Mouse (Mus musculus): ENCODE data around the gene Gm28710. TPM values are rescaled to one million over a fixed set of nuclear protein-coding genes. Genes with fewer than 3 reads are reported as not detected.

Gm28710 gene
- total RNA-seq (2014; rRNA removed; ENCODE audit: low replicate concordance) (not detected in 2 replicates), polyA plus RNA-seq (2015; fragmentation: Nextera tagmentation; extraction: Ambion mirVana) (not detected in 2 replicates)

DNA sequence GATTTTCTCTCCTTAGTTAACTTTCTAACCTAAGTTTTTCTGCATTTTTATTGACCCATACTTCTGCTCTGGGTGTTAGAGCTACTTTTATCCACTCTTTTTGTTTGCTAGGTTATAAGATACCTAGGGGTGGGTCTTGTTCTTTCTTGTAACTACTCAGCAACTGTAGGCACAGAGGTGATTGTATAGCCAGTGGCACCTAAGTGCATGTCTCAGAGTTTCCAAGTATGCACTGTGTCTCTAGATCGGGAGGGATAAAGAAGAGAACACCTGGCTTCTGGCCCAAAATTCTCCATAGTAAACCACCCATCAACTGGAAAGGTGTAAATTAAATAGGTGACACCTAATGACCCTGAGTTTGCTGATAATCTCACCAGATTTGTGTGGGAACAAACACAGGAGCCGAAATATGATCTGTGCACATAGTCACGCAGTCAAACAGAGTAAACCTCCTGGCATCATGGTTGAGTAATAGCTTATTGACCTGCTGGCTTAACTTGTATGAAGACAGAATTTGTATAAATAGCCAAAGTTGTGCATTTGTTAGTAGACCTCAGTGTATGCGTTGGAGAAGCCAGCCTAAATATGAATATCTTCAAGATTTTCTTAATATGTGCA, at the start of gene Gm28710:
Gene Gm28710, plus strand, starts transcription at position 568 of the 618 bp plus-strand sequence.
- no peak for TF ChIP-seq EP300 (IDR thresholded peaks at IDR 0.05; ENCODE audit: low read depth)
- TF ChIP-seq CTCF (IDR thresholded peaks at IDR 0.05; ENCODE audit: low read depth), result no peak
- no peaks in the 10 kb centered on the region for H3K9me3 ChIP-seq (replicated peaks; ENCODE audit: control insufficient read depth, low read length)
- no peak within 1 kb of the TSS for H3K4me3 ChIP-seq (ENCODE audit: low read depth, low read length)
- WGBS, result 85% methylated on average over 4 of the region's 4 CpGs
- H3K9ac ChIP-seq (replicated peaks; ENCODE audit: low read depth, low read length), result no peak within 1 kb of the TSS
- H3K36me3 ChIP-seq (replicated peaks; ENCODE audit: control insufficient read depth, insufficient read depth, low read length), result no peaks in the 10 kb centered on the region
- no peaks in the 10 kb centered on the region for H3K4me1 ChIP-seq (ENCODE audit: control insufficient read depth, insufficient read depth)
- ATAC-seq (ENCODE audit: insufficient read depth, low read depth), result no peak
- no peak within 1 kb of the TSS for H3K4me2 ChIP-seq (ENCODE audit: low read depth, low read length)
- no peak within 1 kb of the TSS for H3K27ac ChIP-seq (ENCODE audit: low read depth)
- no peak for DNase-seq (ENCODE audit: low spot score)
- H3K27me3 ChIP-seq (ENCODE audit: control insufficient read depth, insufficient read depth, low read length), result no peaks in the 10 kb centered on the region

DNA sequence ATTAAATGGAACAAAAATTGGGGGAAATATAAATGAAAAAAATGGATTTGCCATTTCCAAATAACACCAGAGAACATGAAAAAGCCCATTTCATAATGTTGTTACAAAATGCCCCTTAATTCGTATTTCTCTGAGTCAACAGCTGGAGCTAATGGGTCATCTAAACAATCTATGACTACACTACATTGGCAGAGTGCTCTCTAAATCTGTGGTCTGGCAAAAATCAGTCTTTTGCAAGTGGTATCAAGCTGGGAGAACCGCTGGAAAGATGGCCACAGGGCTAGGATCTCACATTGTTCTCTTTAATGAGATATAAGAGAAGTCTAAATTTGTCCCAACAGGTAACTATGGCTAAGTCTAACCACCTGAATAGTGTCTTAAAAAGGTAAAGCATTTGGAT, 14.4 kb upstream of the Gm28710 start:
- H3K4me2 ChIP-seq (ENCODE audit: low read depth, low read length), result no peak overlapping the region
- H3K27me3 ChIP-seq (ENCODE audit: control insufficient read depth, insufficient read depth, low read length), result no peaks in the 10 kb centered on the region
- ATAC-seq (ENCODE audit: insufficient read depth, low read depth) (no peak), DNase-seq (ENCODE audit: low spot score) (no peak)
- no peaks in the 10 kb centered on the region for H3K9me3 ChIP-seq (replicated peaks; ENCODE audit: control insufficient read depth, low read length)
- no peaks in the 10 kb centered on the region for H3K36me3 ChIP-seq (replicated peaks; ENCODE audit: control insufficient read depth, insufficient read depth, low read length)
- no peaks in the 10 kb centered on the region for H3K4me1 ChIP-seq (ENCODE audit: control insufficient read depth, insufficient read depth)
- no peak overlapping the region for H3K27ac ChIP-seq (ENCODE audit: low read depth)
- 68% methylated on average over 2 of the region's 2 CpGs for WGBS
- TF ChIP-seq EP300 (IDR thresholded peaks at IDR 0.05; ENCODE audit: low read depth) (no peak), CTCF (IDR thresholded peaks at IDR 0.05; ENCODE audit: low read depth) (no peak)
- no peak overlapping the region for H3K4me3 ChIP-seq (ENCODE audit: low read depth, low read length)
- H3K9ac ChIP-seq (replicated peaks; ENCODE audit: low read depth, low read length), result no peak overlapping the region

DNA sequence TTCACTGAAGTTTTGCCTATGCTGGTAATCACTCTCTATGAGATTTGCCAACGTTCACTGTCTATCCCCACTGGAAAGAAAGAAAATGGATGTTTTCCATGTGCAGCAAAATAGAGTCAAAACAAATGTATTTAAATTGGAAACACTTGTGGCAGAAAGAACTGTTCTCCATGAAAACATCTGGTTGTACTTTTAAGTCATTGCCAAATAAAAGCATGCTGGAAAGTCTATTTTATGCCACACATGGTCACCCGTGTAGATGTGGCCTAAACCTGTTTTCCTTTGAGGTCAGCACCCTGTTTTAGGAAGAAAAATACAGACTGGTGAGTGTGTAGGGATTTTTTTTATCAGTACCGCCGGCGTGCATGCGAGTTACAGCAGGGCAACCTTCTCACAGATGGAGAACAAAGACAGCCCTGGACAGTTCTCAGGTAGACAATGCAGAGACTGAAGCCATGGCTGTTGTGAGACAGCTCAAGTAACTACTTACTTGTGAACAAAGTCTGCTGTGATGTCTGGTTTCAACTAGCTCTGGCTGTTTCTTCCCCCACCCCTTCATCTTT, 12.9 kb upstream of the Gm28710 start:
- H3K27ac ChIP-seq (ENCODE audit: low read depth), result no peak overlapping the region
- DNase-seq (ENCODE audit: low spot score) (no peak), ATAC-seq (ENCODE audit: insufficient read depth, low read depth) (no peak)
- WGBS, result 76% methylated on average over 6 of the region's 6 CpGs
- H3K36me3 ChIP-seq (replicated peaks; ENCODE audit: control insufficient read depth, insufficient read depth, low read length), result no peaks in the 10 kb centered on the region
- H3K9ac ChIP-seq (replicated peaks; ENCODE audit: low read depth, low read length), result no peak overlapping the region
- H3K4me1 ChIP-seq (ENCODE audit: control insufficient read depth, insufficient read depth), result no peaks in the 10 kb centered on the region
- no peaks in the 10 kb centered on the region for H3K27me3 ChIP-seq (ENCODE audit: control insufficient read depth, insufficient read depth, low read length)
- H3K9me3 ChIP-seq (replicated peaks; ENCODE audit: control insufficient read depth, low read length), result no peaks in the 10 kb centered on the region
- H3K4me2 ChIP-seq (ENCODE audit: low read depth, low read length), result no peak overlapping the region
- no peak for TF ChIP-seq EP300 (IDR thresholded peaks at IDR 0.05; ENCODE audit: low read depth)
- no peak for TF ChIP-seq CTCF (IDR thresholded peaks at IDR 0.05; ENCODE audit: low read depth)
- no peak overlapping the region for H3K4me3 ChIP-seq (ENCODE audit: low read depth, low read length)

DNA sequence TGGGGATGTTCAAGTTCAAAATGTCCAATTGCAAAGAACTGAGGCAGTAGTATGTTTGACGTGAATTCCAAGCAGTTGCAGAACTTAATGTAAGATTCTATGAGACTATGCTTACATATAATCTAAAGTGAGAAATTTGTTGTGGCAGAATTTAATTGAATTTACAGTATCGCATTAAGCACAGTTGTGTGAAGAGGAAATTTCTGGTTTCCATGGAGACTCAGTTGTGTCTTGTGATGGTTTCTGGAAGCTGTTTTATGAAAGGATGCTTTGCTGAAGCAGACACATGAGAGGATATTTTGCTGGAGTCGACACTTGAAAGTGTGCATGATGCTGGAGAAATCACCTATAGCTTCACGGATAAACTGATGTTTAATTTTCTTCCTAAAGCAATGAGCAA, 6.0 kb upstream of the Gm28710 start:
- ATAC-seq (ENCODE audit: insufficient read depth, low read depth) (no peak), DNase-seq (ENCODE audit: low spot score) (no peak)
- WGBS, result 83% methylated on average over 4 of the region's 4 CpGs
- H3K36me3 ChIP-seq (replicated peaks; ENCODE audit: control insufficient read depth, insufficient read depth, low read length), result no peaks in the 10 kb centered on the region
- H3K27me3 ChIP-seq (ENCODE audit: control insufficient read depth, insufficient read depth, low read length), result no peaks in the 10 kb centered on the region
- no peak overlapping the region for H3K4me2 ChIP-seq (ENCODE audit: low read depth, low read length)
- TF ChIP-seq CTCF (IDR thresholded peaks at IDR 0.05; ENCODE audit: low read depth), result no peak
- TF ChIP-seq EP300 (IDR thresholded peaks at IDR 0.05; ENCODE audit: low read depth), result no peak
- no peak overlapping the region for H3K4me3 ChIP-seq (ENCODE audit: low read depth, low read length)
- H3K9me3 ChIP-seq (replicated peaks; ENCODE audit: control insufficient read depth, low read length), result no peaks in the 10 kb centered on the region
- no peak overlapping the region for H3K27ac ChIP-seq (ENCODE audit: low read depth)
- no peaks in the 10 kb centered on the region for H3K4me1 ChIP-seq (ENCODE audit: control insufficient read depth, insufficient read depth)
- no peak overlapping the region for H3K9ac ChIP-seq (replicated peaks; ENCODE audit: low read depth, low read length)

DNA sequence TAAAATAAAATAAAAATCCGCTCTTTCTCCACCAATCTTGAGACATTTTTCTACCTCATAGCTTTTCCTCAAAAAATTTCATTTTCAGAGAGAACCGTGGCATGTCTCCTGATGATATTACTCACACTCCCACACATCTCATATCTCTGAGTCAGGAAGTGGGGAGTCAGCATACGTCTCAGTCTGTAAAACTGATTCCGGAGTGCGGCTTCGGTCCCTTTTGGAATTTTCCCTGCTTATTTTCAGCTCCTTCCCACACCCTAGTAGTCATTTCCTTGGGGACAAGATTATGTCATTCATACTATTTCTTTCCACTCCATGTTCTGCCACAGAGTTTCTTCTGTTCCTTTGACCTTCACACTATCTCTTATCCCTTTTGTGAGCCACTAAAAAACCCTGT, 3.4 kb downstream of the Gm28710 start:
- Histone ChIP-seq H3K9ac (replicated peaks; ENCODE audit: low read depth, low read length) (no peak overlapping the region), H3K36me3 (replicated peaks; ENCODE audit: control insufficient read depth, insufficient read depth, low read length) (no peaks in the 10 kb centered on the region), H3K4me3 (ENCODE audit: low read depth, low read length) (no peak overlapping the region), H3K9me3 (replicated peaks; ENCODE audit: control insufficient read depth, low read length) (no peaks in the 10 kb centered on the region), H3K4me2 (ENCODE audit: low read depth, low read length) (no peak overlapping the region), H3K4me1 (ENCODE audit: control insufficient read depth, insufficient read depth) (no peaks in the 10 kb centered on the region), H3K27me3 (ENCODE audit: control insufficient read depth, insufficient read depth, low read length) (no peaks in the 10 kb centered on the region), H3K27ac (ENCODE audit: low read depth) (no peak overlapping the region)
- no peak for ATAC-seq (ENCODE audit: insufficient read depth, low read depth)
- WGBS, result 62% methylated on average over 6 of the region's 6 CpGs
- no peak for TF ChIP-seq CTCF (IDR thresholded peaks at IDR 0.05; ENCODE audit: low read depth)
- TF ChIP-seq EP300 (IDR thresholded peaks at IDR 0.05; ENCODE audit: low read depth), result no peak
- no peak for DNase-seq (ENCODE audit: low spot score)

- Histone ChIP-seq H3K9ac (replicated peaks; ENCODE audit: low read depth, low read length) (no peak overlapping the region), H3K36me3 (replicated peaks; ENCODE audit: control insufficient read depth, insufficient read depth, low read length) (no peaks in the 10 kb centered on the region), H3K4me2 (ENCODE audit: low read depth, low read length) (no peak overlapping the region), H3K4me1 (ENCODE audit: control insufficient read depth, insufficient read depth) (no peaks in the 10 kb centered on the region), H3K9me3 (replicated peaks; ENCODE audit: control insufficient read depth, low read length) (no peaks in the 10 kb centered on the region), H3K27ac (ENCODE audit: low read depth) (no peak overlapping the region), H3K27me3 (ENCODE audit: control insufficient read depth, insufficient read depth, low read length) (no peaks in the 10 kb centered on the region), H3K4me3 (ENCODE audit: low read depth, low read length) (no peak overlapping the region)
- ATAC-seq (ENCODE audit: insufficient read depth, low read depth) (no peak), DNase-seq (ENCODE audit: low spot score) (no peak)
- WGBS, result 75% methylated on average over 4 of the region's 4 CpGs
- TF ChIP-seq EP300 (IDR thresholded peaks at IDR 0.05; ENCODE audit: low read depth) (no peak), CTCF (IDR thresholded peaks at IDR 0.05; ENCODE audit: low read depth) (no peak)
Observed at GRCm38 (mm10) chr5:16802726-16803125, 11.1 kb downstream of the Gm28710 start.
